Mouse (Mus musculus) thymus, postnatal 4 days (tissue): Measurements from ENCODE around the gene Sash1.

Experiments used
- DNase-seq: peaks from one replicate; pipeline ENCODE4 v3.0.0; 2021

The Sash1 gene

DNA sequence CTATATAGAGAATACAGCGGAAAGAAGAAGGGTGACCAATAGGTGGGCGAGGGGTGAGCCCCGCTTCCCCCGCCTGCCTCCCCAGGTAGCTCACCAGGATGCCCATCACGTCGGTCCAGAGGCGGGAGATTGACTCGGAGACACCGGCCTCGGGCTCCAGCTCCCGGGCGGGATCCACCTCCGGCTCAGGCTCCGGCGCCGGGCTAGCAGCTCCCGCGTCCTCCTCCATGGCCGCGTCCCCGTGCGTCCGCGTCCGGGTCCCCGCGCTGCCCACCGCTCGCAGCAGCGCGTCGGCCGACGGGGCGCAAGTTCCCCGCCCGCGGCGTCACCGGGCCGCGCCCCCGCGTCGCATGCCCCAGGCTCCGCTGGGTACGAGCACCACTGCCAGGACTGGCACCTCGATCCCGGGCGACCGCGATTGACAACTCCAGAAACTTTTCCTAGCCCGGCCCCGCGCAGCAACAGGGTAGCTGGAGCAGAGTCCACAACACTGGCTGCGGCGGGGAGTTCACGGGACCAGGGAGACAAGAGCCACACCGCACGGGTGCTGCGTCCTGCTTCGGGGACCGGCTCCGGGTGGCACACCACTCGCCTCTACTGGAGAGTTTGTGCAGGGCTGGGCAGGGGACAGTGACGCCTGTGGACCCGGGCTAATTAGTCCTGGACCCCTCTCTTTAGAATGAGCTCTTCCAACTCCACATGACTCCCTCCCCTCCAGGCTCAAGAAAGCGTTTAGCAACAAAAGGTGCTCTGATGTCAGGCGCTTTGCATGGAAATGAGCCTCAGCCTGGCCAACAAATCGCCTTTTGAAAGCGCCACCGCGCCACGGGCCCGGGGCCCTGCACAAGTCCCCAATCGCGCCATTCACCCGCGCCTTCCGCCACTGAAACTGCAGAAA is at the start of gene Sash1:
Gene Sash1, minus strand, starts transcription at position 441 of the 898 bp plus-strand sequence.
- DNase-seq = peak; percentile 58

DNA sequence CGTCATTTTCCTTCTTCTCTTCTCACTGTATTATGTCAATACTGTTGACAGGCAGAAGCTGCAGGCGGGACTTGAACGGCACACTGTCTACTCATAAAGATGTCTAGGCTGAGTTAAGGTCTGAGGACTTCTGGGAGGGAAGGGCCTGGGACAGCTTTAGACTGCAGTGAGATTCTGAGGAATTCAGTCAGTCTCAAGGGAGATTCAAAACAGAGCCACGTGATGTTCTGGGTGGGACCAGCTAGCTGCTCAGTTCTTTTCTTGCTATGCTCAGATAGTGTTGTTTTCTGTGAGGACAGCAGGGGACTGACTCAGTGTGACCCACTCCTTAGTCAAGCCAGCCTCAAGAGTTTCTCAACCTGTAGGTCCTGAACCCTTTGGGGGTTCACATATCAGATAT is 49.7 kb upstream of the Sash1 start:
- no peak for DNase-seq

DNA sequence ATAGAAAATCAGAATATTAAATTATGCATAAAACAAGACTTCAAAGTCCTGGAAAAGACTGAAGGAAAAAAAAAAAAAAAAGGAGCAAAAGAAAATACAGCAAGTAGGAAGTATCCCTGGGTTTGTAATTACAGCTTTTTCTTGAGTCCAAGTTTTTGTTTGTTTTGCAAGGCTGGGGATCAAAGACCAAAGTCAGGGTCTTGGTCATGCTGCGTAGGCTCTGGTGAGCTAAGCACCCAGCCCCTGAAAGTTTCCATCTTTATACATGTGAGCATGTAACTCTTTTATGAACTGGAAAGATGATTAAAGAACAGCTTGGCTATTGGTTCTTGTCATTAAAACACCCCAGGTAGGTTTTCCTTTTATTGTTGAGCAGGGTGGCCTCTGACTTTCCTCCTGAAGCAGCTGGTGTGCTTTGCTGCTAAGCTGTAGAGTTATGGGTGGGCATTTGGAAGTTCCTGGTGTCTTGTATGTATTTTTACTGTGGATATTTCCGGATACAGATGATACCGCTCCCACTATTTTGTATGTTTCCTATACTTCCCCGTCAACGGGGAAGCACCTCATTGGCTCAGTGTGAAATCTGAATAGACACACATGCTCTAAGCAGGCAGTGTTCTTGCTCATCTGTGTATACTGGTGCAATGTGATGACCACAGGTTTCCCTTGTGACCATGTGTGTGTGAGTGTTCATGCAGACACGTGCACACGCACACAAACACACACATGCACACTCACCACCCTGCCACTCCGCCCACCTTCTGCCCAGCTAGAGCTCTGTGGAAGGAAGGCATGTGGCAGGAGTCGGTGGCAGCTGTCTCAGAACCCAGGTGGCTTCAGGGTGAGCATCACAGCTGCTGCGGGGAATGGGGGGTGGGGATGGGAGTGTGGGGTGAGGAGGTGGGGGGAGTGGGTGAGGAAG is 47.8 kb upstream of the Sash1 start:
- DNase-seq = peak; percentile 25

DNA sequence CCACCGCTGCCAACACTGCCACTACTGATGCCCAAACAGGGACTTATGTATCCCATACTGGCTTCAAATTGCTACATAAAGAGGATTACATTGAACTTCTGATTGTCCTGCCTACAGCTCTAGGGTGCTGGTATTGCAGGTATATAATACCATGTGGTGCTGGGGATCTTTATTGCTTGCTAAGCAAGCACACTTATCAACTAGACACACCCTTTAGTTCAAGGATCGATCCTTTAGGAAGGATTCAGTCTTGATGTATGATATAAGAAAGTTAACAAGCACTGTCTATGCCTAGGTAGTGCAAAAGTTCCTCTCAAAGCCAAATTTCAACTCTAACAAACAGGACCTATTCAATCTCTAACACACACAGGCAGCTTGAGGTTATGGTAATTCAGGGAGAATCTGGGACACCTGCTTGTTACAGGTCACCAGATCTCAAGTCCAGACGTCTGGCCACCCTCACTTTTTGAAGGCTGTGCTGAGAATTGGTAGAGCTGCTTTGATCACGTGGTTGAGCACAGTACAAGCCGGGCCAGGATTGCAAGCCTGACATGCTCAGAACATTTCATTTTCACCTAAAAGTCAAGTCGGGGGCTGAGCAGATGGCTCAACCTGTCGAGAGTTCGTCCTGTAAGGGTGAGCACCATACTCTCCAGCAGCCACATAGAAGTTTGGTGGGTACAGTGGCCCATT is 45.8 kb upstream of the Sash1 start:
- no peak for DNase-seq

GRCm38 (mm10) chr10:8930672-8931071 is 44.8 kb upstream of the Sash1 start:
- DNase-seq = no peak

DNA sequence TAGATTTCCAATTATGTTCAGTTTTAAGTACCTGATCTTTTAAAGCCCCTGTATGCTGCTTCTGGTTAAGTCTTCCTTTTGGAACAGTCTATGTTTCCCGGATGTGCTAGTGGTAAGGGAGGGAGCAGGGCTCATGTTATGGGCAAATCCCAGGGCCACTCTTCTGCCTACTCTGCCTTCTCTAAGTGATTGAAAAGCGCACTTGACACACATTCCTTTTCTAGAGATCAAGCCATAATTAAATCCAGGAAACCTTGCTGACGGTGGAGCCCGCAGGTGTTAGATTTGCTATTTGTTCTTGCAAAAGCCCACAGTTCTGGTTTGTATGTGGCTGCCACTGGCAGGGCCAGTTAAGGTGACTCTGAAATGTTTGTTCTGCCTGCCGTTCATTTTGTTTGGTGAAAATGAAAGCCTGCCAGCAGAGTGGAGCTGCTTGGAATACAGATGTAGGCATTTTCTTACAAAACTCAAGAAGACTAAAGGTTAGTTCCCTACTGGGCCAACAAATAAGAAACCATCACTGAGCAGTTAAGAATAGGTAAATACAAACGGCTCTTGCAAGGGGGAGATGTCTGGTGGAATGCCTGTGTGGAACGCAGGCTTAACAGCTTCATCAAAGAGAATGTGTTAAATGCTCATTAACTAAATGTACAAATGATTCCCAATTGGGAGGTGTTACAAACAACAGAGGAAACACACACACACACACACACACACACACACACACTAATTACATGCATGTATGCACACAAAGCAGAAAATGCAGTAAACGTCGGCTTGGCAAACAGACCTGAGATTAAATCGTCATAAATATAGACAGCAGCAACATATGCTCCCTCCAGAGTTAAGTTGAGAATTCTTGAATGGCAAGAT is 43.1 kb upstream of the Sash1 start:
- no peak for DNase-seq

- DNase-seq = no peak
Observed at GRCm38 (mm10) chr10:8928261-8928660, 42.4 kb upstream of the Sash1 start.

- DNase-seq = no peak
Observed at GRCm38 (mm10) chr10:8926906-8927305, 41.0 kb upstream of the Sash1 start.

GRCm38 (mm10) chr10:8926295-8926694 is 40.4 kb upstream of the Sash1 start:
- no peak for DNase-seq

DNA sequence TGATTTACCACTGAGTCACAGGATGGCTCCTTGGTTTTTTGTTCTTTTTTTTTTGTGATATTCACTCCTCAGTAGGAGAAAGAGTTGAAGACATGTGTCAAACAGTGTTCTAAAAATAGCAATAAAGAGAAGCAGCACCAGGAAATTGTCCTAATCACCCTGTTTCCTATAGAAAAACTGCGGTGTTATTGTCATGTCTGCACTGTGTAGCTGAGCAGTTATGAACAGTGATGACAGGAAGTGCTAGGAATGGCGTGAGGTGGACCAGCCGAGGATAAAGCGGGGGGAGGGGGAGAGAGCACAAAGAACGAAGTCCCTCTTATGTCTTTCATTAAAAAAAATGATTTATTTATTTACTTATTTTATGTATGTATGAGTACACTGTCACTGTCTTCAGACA is 39.4 kb upstream of the Sash1 start:
- no peak for DNase-seq

- no peak for DNase-seq
Observed at GRCm38 (mm10) chr10:8921098-8921693, 35.3 kb upstream of the Sash1 start.

- DNase-seq = no peak
Observed at GRCm38 (mm10) chr10:8917798-8918197, 31.9 kb upstream of the Sash1 start.

DNA sequence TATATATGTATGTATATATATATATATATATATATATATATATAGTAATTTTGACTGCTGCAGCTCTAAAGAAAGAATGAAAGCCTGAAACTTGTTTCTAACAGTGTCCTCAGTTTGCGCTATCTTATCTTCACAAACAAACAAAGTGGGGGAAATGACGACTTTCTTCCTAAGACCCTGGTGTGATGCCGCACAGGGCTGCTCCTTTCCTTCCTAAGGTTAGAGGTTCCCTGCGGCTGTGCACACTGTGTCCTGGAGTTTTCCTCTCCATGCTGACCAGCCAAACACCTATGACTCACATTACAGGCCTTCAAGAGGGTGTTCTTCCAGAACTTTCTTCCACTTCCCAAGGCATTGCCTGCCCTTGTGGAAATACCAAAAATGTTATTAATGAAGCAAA is 31.5 kb upstream of the Sash1 start:
- DNase-seq = no peak

DNA sequence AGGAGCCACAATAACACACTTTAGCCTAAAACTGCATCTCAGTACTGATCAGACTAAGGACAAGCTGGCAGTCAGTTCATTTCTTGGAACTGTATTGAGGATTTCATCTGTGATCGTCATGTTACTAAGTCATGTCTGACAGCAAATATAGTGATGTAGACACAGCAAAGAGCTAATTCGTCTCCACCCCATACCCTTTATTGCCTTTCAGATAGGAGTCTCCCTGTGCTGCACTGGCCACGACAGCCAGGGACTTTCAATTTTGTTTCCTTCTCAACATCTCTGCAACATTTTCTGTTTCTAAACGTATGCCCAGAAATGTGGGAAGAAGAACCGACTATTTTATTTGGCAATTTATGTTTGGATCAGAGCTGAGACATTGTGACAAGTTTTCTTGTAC is 29.9 kb upstream of the Sash1 start:
- no peak for DNase-seq

DNA sequence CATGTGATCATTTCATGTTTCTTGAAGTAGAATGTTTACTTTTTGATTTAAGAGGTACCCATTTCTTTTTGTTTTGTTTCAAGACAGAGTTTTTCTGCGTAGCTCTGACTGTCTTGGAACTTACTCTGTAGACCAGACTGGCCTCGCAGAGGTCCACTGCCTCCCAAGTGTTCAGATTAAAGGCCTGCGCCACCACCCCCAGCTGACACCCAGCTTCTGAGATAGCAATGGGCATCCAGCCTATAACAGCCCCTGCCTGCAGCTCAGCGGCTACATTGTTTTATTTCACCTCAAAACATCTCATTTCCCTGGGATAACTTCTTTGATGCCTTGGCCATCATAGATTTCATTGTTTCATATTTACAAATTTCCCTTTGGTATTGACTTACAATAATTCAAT is 28.0 kb upstream of the Sash1 start:
- DNase-seq = no peak

GRCm38 (mm10) chr10:8912706-8913275 is 26.9 kb upstream of the Sash1 start:
- DNase-seq = peak; percentile 73

GRCm38 (mm10) chr10:8912213-8912612 is 26.3 kb upstream of the Sash1 start:
- DNase-seq = no peak

- DNase-seq = no peak
Observed at GRCm38 (mm10) chr10:8910237-8910990, 24.5 kb upstream of the Sash1 start.

GRCm38 (mm10) chr10:8903086-8903485 is 17.2 kb upstream of the Sash1 start:
- no peak for DNase-seq

GRCm38 (mm10) chr10:8902412-8902811 is 16.5 kb upstream of the Sash1 start:
- no peak for DNase-seq
